Mouse (Mus musculus) stomach, embryonic 16.5 days (tissue): Measurements from ENCODE around the gene Lum. TPM values are rescaled to one million over a fixed set of nuclear protein-coding genes. Genes with fewer than 3 reads are reported as not detected.

Source experiments
- polyA plus RNA-seq: library from polyadenylated mRNA; unstranded; fragments of >200 nt; fragmentation: Nextera tagmentation; extraction: Ambion mirVana; gene quantifications from 2 replicates; pipeline ENCODE4 v1.2.1, GENCODE M21; 2015

The Lum gene
- polyA plus RNA-seq, 1 experiment from 2014 or later = 301 TPM

Other genes with a start within 250 kb of the Lum start
- 772 and 849 TPM in 2 replicates for gene Dcn, start 85.5 kb upstream of the Lum start, polyA plus RNA-seq
- gene Kera, start 41.8 kb downstream of the Lum start, polyA plus RNA-seq = 1.4 and 1.8 TPM in 2 replicates
- 0.85 and 1.3 TPM in 2 replicates for gene Epyc, start 78.9 kb downstream of the Lum start, polyA plus RNA-seq
- not detected in 2 replicates for gene Ccer1, start 127.9 kb downstream of the Lum start, polyA plus RNA-seq
- gene C030005K15Rik, start 161.6 kb downstream of the Lum start, polyA plus RNA-seq = not detected in 2 replicates